Mouse (Mus musculus) right cerebral cortex, adult 18-20 months (tissue): Measurements from ENCODE around the gene Wipi2.

Experiments used
- DNase-seq: peaks from one replicate; pipeline ENCODE4 v3.0.0; 2022; ENCODE audit warnings: mixed read lengths

Wipi2 gene

GRCm38 (mm10) chr5:142627398-142627797 is at the start of gene Wipi2:
TSS of gene Wipi2 (plus strand) at chr5:142627698.
- no peak for DNase-seq

DNA sequence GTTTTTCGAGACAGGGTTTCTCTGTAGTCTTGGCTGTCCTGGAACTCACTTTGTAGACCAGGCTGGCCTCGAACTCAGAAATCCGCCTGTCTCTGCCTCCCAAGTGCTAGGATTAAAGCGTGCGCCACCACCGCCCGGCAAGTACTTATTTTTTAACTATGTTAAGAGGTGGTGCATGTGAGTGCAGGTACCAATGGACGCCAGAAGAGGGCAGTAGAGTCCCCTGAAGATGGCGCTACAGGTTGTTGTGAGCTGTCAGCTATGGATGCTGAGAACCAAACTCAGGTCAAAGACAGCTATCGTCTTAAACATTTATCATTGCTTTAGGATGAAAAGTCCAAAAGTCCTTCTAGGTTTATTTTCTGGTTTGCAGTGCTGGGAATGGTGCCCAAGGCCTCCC is 49.3 kb upstream of the Wipi2 start:
- DNase-seq: no peak

DNA sequence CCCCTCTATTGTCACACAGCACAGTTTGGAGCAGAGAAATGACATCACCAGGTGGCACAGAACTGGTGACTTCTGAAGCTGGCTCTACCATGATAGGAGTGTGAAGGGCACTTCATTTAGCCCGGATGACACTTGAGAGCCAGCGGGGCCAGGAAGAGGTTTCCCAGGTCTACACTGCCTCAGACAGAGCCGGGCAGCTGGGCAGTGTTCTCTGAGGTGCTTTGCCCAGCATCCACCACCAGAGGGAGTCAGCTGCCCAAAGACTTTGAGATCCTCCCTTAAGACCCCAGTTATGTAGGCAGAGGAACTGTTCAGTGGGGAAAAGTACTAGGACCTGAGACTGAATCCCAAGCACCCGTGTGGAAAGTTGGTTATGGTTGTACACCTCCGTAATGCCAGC is 46.0 kb upstream of the Wipi2 start:
- peak; percentile 63 for DNase-seq

DNA sequence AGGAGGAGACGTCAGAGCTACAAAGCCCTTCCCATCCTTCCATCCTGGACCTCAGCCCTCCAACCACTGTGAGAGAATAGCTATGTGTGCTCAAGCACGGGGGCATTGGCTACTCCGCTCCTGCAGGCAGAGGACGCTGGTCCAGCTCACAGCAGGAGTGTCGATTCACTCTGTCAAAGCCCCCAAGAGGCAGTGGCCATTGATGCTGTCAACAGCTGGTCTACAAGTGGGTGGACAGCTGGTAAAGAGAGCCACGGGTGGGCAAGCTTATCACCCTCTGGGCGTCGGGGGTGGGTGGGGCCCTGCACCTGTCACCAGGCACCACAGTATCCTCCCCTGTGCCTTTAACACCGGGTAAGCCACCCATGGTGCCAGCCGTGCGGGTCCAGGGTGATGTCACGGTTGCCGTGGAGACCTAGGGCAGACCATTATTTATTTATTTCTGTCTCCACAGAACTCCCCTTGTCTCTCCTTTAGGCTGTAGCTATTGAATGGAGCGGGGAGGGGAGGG is 43.8 kb upstream of the Wipi2 start:
- DNase-seq: peak; percentile 49

GRCm38 (mm10) chr5:142590953-142591616 is 36.4 kb upstream of the Wipi2 start:
- DNase-seq: no peak

DNA sequence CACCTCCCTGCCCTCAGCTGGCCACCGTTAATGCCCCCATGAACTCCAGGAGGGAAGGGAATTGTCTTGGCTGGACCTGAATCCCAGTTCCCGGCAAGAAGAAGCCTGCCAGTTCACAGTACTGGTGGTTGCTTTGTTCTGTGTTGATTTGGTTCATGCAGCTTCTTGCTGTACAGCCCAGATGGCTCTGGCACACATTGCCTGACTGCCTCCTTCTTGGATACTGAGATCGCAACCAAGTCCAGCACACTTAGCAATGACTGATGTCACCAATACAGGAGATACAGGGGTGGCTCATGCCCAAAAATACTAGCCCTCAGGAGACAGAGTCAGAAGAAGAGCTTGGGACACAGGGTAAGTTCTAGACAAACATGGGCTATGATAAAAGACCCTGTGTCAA is 31.8 kb upstream of the Wipi2 start:
- no peak for DNase-seq

- no peak for DNase-seq
Measured at GRCm38 (mm10) chr5:142596723-142597122, 30.8 kb upstream of the Wipi2 start.

GRCm38 (mm10) chr5:142597648-142598390 is 29.7 kb upstream of the Wipi2 start:
- no peak for DNase-seq

- DNase-seq: no peak
Measured at GRCm38 (mm10) chr5:142604379-142604778, 23.1 kb upstream of the Wipi2 start.

DNA sequence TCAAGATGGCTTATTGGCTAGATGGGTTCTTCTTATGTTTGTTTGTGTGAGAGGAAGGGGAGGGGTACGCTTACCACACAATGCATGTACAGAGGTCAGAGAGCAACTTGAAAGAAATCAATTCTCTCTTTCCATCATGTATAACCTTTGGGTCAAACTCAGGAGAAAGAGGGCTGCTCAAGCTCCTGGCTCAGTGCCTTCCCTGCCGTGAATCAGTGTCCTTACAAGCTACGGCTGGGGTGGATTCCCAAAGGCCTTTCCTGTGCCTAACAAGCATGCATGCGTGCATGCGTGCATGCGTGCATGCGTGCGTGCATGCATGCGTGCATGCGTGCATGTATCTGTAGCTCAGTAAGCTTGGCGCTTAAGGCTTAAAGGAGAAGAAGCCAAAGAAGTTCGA is 22.2 kb upstream of the Wipi2 start:
- no peak for DNase-seq

DNA sequence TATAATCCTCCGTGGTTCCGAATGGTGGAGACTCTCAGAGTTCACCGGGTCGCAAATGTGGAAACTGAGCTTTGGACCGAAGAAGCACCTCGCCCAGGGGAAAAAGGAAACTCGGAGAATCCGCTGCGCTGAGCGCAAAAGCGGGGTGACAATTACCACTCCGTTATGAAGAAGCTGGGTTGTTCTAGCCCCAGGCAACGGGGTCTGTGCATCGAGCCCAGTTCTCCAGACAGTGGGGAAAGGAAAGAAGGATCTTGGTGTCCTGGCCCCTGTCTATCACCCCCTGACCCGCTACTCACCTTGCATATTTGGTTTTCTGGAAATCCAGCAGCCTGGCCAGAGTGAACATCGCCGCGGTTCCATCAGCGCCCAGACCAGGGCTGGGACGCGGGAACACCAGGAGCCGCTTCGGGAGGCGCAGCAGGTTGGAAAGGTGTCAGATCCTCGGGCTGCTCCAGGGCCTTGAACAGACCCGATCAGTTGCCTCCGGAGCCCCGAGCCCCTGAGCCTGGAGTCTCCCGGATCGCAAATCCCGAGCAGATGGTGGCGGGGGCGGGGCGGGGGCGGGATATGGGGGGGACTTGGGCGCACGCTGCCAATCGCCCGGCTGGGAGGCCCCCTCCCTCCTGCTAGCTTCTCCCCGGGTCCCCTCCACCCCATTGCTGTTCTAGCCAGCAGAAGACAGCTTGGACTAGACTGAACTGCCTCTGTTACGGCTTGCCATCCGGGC is 19.1 kb upstream of the Wipi2 start, which contains the start of gene Mmd2:
Gene Mmd2, minus strand, starts transcription at position 542 of the 730 bp plus-strand sequence.
- DNase-seq: peak; percentile 62

DNA sequence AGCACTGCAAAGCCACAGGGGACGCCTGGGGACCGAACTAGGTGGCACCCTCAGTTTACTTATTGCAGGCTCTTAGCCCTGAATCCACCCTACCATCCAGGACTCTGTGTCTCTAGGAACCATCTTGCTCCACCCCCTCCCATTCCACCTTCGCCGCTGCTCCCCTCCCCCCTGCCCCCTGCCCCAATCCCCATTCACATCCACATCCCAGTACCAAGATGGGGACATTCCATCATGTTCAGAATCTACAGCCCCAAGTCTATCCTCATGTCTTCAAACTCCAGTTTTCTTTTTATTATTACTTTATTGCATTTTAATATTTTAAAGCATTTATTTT is 18.5 kb upstream of the Wipi2 start:
- DNase-seq: no peak

DNA sequence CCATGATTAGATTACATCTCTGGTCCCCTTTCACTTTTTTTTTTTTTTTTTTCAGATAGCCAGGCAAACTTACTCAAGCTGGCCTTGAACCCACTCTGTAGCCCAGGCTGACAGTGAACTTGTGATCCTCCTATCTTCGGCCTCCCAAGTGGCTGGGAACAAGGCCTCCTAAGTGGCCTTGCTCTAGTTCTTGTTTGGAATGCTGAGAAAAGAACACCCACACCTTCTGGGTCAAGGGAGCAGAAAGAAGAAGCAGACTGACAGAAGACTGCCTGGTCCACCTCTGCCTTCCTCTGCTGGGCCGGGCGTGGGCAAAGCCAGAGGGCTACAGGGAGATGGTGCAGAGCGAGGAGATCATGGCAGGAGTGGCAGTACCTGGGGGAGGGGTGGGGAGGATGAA is 17.1 kb upstream of the Wipi2 start:
- DNase-seq: no peak

DNA sequence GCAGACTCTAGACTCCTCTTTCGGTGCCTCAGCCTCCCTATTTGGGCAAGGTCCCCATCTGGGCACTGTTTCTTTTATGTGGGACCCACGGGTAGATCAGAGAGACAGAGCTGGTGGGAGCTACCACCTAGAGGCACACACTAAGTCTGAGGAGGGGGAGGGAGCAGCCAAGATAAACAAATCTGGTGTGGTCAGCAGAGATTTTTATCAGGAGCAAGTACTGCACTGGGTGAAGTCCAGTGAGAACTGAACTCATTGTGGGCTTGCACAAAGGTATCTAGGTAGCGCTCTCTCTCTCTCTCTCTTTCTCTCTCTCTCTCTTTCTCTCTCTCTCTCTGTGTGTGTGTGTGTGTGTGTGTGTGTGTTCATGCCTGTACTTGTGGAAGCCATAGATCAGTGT is 13.0 kb upstream of the Wipi2 start:
- no peak for DNase-seq

GRCm38 (mm10) chr5:142615638-142616037 is 11.9 kb upstream of the Wipi2 start:
- no peak for DNase-seq

- no peak for DNase-seq
Measured at GRCm38 (mm10) chr5:142616326-142616725, 11.2 kb upstream of the Wipi2 start.

DNA sequence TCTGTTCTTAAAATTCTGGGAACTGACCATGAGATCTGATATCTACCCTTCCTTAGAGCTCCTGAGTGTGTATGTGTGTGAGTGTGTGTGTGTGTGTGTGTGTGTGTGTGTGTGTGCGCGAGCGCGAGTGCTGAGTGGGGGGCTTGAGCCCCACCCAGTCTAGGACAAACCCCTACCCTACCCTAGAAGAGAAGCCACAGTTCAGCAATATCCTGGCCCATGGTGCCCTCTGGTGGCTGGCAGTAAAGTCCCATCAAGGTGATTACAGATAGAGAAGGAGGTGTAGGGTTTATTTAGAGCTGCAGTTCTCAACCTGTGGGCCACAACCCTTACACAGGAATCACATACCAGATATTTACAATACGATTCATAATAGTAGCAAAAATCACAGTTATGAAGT is 7.6 kb upstream of the Wipi2 start:
- no peak for DNase-seq

DNA sequence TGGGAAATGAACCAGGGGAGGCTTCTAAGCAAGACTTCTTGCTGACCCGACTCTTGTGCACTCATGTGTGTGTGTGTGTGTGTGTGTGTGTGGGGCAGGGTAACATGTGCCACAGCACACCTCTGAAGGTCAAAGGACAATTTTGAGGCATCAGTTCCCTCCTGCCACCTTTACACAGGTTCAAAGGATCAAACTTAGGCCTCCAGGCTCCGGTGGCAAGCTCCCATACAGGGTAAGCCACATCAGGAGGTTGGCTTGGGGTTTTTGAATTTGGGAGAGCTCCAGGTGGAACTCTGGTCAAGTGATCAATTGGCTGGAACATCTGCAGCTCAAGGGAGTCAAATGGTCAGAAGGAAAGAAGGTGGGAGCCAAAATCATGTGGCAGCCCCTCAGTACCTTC is 6.1 kb upstream of the Wipi2 start:
- no peak for DNase-seq

DNA sequence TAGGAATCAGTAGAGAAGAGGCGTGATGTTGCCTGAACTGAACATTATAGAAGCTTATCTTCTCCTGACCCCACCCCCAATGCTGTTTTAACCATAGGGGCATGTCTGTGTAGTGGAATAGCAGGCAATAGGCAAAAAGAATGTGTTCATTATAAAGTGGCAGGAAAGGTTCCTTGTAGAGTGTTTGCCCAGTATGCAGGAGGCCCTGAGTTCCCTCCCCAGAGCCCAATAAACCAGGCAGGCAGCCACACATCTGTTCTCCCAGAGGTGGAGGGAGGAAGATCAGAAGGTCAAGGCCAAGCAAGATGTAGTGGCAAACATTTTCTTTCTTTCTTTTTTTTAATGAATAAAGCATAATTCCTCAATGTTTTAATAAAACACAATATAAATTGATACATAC is 5.4 kb upstream of the Wipi2 start:
- DNase-seq: no peak

GRCm38 (mm10) chr5:142623080-142623479 is 4.4 kb upstream of the Wipi2 start:
- no peak for DNase-seq

DNA sequence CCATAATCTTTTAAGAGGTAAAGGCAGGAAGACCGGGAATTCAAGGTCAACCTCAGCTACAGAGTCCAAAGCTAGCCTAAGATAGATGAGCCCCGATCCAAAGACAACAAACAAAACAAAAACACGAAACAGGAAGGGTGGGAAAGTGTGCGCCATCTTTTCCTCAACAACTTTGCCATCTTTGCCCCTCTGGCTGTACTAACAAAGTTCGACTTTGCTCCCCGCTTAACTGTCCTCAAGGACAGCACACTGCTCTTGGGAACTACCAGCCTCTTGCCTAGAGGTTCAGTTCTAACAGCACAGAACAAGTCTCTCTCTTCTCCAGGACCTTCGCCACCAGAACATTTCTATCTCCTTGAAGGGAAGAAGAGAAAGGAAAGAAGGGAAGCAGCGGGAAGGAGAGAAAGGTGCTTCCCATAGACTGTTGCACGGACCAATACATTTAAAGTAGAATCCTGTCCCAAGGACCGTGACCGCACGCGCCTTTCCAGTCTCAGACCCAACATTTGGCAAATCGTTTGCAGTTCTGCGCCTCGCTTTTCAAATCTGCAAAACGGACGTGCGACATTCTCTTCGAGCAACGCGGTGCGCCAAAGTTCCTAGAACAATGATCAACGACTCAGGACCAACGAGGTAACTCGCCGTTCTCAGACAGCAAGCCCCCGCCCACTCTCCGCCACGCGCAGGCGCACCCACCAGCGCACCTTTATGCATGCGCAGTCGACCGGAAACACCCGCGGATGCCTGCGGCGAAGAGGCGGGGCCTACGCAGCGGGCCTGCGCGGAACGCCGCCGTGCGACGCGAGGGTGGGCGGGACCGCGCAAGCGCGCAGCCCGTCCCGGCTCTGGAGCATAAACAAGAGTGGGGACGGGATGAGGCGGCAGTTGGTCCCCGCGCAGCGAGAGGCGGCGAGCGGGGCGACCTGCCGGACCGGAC is 1.5 kb downstream of the Wipi2 start:
- peak; percentile 97 for DNase-seq

- no peak for DNase-seq
Measured at GRCm38 (mm10) chr5:142629663-142630025, 2.1 kb downstream of the Wipi2 start.

DNA sequence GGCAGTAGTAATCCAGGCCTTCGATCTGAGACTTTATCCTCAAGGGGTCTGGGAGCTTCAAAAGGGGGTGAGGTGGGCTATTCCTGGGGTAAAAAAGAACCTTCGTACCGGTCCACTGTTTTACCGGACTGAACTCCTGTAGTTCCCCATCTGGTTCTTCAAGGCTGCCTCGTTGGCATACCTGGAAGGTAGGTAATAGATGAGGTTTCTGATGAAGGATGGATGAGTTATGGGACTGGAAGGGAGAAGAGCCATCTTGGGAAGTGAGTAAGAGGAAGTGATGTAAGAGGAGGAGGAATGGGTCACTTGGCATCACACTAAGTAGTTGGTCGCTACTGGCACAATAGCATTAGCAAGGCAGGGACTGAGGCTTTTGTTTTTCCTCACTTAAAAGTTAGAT is 2.7 kb downstream of the Wipi2 start:
- no peak for DNase-seq
